Mouse (Mus musculus): ENCODE results near the gene Tmem63b.

- no peak for TF ChIP-seq EP300 (optimal IDR thresholded peaks at IDR 0.05)
- no peak for TF ChIP-seq CTCF (IDR thresholded peaks at IDR 0.05; ENCODE audit: low read depth)
Measured at GRCm38 (mm10) chr17:45612008-45612407, 74.7 kb downstream of the Tmem63b start.

All from stomach, postnatal 0 days (tissue).